Mouse (Mus musculus): ENCODE measurements at regions not wholly inside any gene's neighbourhood (a gene's known extent, or its start where the extent isn't known, plus 50 kb on each side); places are given as distances from the start of the nearest gene placed in this dataset.

GRCm38 (mm10) chr1:90495174-90495573, 107.6 kb upstream of the Cops8 start:
- no peak for TF ChIP-seq CTCF (IDR thresholded peaks at IDR 0.05)
- TF ChIP-seq EP300 (IDR thresholded peaks at IDR 0.05), result no peak
